Mouse (Mus musculus): Measurements from ENCODE around the gene Hs6st2. TPM values are rescaled to one million over a fixed set of nuclear protein-coding genes. Genes with fewer than 3 reads are reported as not detected.

Gene Hs6st2
- polyA plus RNA-seq, 1 experiment from 2014 or later: 12.4 TPM

DNA sequence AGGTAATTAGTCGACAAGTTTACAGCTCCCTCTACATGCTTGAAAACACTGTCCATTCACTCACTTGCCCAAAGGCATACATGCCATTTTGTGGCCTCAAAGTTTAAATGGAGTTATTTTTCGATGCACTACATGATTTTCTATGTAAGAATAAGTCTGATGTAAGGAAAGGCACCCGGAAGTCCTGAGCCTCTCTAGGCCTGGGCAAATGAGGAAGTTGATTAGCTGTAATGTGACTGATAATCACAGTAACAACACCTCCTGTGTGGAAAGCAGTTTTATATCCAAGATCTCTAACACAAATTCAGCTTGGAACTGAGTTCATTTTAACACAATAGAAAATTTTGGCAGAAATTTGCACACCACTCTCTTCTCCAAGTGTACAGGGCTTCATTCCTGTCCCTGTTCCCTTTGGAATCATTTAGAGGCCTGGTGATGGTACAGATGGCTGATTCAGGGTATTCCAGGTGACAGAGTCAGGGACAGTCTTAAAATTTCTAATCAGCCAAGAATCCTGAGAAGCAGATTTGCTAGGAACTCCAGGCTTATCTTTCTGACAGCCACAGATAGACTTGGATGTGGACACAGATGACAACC lies 38.9 kb downstream of the Hs6st2 start:
- Histone ChIP-seq H3K27ac (no peak overlapping the region), H3K9me3 (no peaks in the 10 kb centered on the region), H3K4me3 (no peak overlapping the region), H3K27me3 (replicated peaks) (no peaks in the 10 kb centered on the region), H3K4me2 (replicated peaks) (no peak overlapping the region), H3K9ac (no peak overlapping the region), H3K4me1 (no peaks in the 10 kb centered on the region), H3K36me3 (no peaks in the 10 kb centered on the region)
- ATAC-seq (ENCODE audit: low FRiP score, low read depth): no peak
- WGBS: 84% methylated on average over 3 of the region's 3 CpGs

GRCm38 (mm10) chrX:51635756-51636155 lies 45.9 kb downstream of the Hs6st2 start:
- ATAC-seq (ENCODE audit: low FRiP score, low read depth): no peak
- Histone ChIP-seq H3K4me2 (replicated peaks) (no peak overlapping the region), H3K4me3 (no peak overlapping the region), H3K27ac (no peak overlapping the region), H3K27me3 (replicated peaks) (no peaks in the 10 kb centered on the region), H3K4me1 (no peaks in the 10 kb centered on the region), H3K36me3 (no peaks in the 10 kb centered on the region), H3K9me3 (no peaks in the 10 kb centered on the region), H3K9ac (no peak overlapping the region)
- 64% methylated on average over 7 of the region's 7 CpGs for WGBS

DNA sequence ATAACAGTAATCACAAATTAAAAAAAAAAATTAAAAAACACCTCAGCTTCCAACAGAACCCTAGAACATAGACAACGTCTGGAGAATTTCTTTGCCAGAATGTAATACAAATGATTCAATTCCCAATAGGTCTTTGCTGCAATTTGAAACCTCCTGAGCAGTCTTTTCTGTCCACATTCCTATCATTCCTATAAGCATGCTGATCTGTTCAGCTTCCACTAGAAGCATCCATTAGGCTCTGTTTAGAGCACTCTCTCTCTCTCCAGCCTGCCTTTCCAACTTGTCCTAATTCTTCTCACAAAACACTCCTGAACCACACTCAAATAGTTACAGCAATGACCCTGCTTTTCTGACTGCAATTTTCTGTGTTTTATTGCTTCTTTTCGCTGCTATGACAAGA lies 50.3 kb downstream of the Hs6st2 start:
- Histone ChIP-seq H3K27ac (no peak overlapping the region), H3K4me3 (no peak overlapping the region), H3K4me1 (no peaks in the 10 kb centered on the region), H3K9me3 (no peaks in the 10 kb centered on the region), H3K9ac (no peak overlapping the region), H3K4me2 (replicated peaks) (no peak overlapping the region), H3K27me3 (replicated peaks) (no peaks in the 10 kb centered on the region), H3K36me3 (no peaks in the 10 kb centered on the region)
- no peak for ATAC-seq (ENCODE audit: low FRiP score, low read depth)
- WGBS: 73% methylated on average over 2 of the region's 2 CpGs

DNA sequence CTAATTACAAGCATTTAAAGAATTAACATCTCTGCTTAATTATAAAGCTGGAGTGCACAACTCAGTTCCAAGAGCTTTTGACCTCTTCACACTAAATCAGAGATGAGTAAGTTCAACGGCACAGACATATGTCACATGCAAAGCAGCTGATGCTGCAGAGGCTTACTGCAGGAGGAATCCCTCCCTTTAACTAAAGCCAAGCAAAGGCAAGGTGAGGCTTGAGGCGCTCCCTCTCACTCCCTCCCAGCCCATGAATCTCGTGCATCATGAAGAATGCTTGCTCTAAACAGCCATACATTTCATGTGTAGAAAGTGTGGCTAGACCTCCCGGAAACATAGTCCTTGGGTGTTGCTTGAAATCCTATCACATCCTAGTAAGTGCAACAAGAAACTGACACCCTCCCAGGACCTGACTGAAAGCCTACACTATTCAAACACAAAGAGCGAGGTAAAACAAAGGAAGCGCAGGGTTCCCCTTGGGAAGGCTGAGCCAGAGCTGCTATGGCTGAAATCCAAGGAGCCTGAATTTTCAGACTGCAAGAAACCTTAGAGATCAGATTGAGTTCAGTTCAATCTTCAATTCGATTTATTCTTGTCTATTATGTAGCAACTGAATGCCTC lies 67.2 kb downstream of the Hs6st2 start:
- H3K27ac ChIP-seq: no peak overlapping the region
- WGBS: 23% methylated on average over 7 of the region's 7 CpGs
- H3K4me1 ChIP-seq: no peaks in the 10 kb centered on the region
- H3K9ac ChIP-seq: no peak overlapping the region
- no peak for ATAC-seq (ENCODE audit: low FRiP score, low read depth)
- no peaks in the 10 kb centered on the region for H3K36me3 ChIP-seq
- H3K9me3 ChIP-seq: no peaks in the 10 kb centered on the region
- H3K4me3 ChIP-seq: no peak overlapping the region
- H3K27me3 ChIP-seq (replicated peaks): no peaks in the 10 kb centered on the region
- no peak overlapping the region for H3K4me2 ChIP-seq (replicated peaks)

DNA sequence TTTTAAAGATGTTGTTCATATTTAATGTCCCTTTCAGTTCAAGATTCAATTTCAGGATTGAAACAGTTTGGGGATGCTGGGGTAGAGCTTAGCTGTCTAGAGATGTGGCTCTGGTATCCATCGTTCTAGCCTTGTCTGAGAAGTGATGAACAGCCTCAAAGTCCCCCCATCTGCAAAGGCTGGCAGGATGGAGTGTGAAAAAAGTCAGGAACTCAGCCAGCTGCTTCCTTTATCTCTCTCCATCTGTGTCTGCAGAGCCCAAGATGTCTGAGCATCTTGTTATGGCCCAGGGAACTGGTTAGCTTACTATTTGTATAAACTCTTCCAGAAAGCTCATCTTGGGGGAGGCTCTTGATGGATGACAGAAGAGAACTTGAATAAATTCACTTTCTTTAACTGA lies 70.9 kb downstream of the Hs6st2 start:
- H3K36me3 ChIP-seq: no peaks in the 10 kb centered on the region
- ATAC-seq (ENCODE audit: low FRiP score, low read depth): no peak
- 56% methylated on average over 1 of the region's 1 CpGs for WGBS
- H3K4me3 ChIP-seq: no peak overlapping the region
- no peaks in the 10 kb centered on the region for H3K9me3 ChIP-seq
- no peak overlapping the region for H3K27ac ChIP-seq
- no peak overlapping the region for H3K9ac ChIP-seq
- no peak overlapping the region for H3K4me2 ChIP-seq (replicated peaks)
- H3K27me3 ChIP-seq (replicated peaks): no peaks in the 10 kb centered on the region
- H3K4me1 ChIP-seq: no peaks in the 10 kb centered on the region

DNA sequence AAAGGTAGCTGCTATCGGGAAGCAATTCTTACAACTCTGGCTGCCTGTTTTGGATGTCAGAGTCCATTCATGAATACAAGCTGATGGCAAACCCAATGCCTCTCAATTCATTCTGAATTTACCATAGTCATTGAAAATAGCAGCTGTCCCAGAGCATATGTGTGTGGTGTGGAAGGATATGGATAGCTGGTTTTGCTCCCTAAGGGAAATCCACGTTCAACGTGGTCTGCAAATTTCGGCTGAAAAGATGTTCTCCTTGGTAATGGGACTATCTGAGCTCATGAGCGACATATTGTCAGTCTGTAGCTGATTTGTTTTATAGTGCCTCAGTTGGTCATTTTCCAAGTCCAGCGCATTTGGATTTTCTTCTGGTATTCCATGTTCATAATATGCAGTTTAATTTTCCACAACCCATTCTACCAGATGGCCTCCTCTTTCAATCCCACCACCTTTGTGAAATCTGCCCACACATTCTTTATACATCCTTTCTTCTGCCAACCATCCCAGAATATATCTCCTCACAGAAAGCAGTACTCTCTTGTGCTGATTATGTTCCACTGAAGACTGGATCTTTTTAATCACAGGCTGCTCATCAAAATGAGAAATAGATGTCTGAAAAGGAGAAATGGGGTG lies 75.3 kb downstream of the Hs6st2 start:
- H3K4me1 ChIP-seq: no peaks in the 10 kb centered on the region
- H3K36me3 ChIP-seq: no peaks in the 10 kb centered on the region
- ATAC-seq (ENCODE audit: low FRiP score, low read depth): no peak
- 89% methylated on average over 6 of the region's 6 CpGs for WGBS
- H3K27me3 ChIP-seq (replicated peaks): no peaks in the 10 kb centered on the region
- no peaks in the 10 kb centered on the region for H3K9me3 ChIP-seq
- H3K4me3 ChIP-seq: no peak overlapping the region
- H3K9ac ChIP-seq: no peak overlapping the region
- no peak overlapping the region for H3K27ac ChIP-seq
- H3K4me2 ChIP-seq (replicated peaks): no peak overlapping the region

DNA sequence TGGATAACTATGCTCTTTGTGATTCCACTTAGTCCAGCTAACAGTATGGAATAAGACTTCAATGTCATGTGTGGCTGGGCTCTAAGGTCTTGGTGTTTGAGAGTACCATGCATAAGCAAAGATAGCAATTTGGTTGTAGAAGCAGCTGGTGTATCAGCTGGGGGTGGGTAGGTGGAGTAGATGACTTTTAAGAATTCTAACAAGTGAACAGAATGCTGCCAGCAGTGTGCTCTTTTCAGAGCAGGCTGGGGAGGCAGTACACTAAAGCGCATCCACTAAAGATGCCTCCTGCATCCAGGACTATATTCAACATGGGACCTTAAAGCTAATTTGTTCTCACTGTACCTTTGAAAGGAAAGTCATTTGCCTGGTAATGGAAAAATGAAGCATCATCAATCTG lies 88.9 kb downstream of the Hs6st2 start:
- Histone ChIP-seq H3K4me2 (replicated peaks) (no peak overlapping the region), H3K4me3 (no peak overlapping the region), H3K36me3 (no peaks in the 10 kb centered on the region), H3K27me3 (replicated peaks) (no peaks in the 10 kb centered on the region), H3K9ac (no peak overlapping the region), H3K9me3 (no peaks in the 10 kb centered on the region), H3K4me1 (no peaks in the 10 kb centered on the region), H3K27ac (no peak overlapping the region)
- WGBS: 94% methylated on average over 1 of the region's 1 CpGs
- ATAC-seq (ENCODE audit: low FRiP score, low read depth): no peak

GRCm38 (mm10) chrX:51590448-51591010 lies 91.1 kb downstream of the Hs6st2 start:
- Histone ChIP-seq H3K36me3 (no peaks in the 10 kb centered on the region), H3K27me3 (replicated peaks) (no peaks in the 10 kb centered on the region), H3K9ac (no peak overlapping the region), H3K9me3 (no peaks in the 10 kb centered on the region), H3K27ac (no peak overlapping the region), H3K4me3 (no peak overlapping the region), H3K4me1 (no peaks in the 10 kb centered on the region), H3K4me2 (replicated peaks) (no peak overlapping the region)
- ATAC-seq (ENCODE audit: low FRiP score, low read depth): no peak
- WGBS: 95% methylated on average over 8 of the region's 8 CpGs

DNA sequence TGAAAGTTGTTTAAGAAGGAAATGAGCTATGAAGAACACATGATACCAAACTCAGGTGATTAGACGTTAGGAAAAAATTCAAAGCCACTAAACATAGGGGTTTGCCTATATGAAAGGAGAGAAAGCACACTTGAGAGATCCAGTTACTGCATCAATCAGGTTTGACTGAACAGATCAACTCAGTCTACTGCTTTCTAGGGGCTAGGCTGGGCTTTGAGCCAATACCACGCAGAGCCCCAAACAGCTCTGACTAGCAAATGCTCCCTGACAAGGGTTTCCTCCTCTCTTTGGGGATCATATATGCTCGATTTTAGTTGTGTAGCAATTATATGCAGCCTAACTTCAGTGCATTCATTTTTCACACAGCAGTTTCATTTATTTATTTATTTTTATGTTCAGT lies 96.2 kb downstream of the Hs6st2 start:
- H3K4me1 ChIP-seq: no peaks in the 10 kb centered on the region
- no peak overlapping the region for H3K9ac ChIP-seq
- H3K36me3 ChIP-seq: no peaks in the 10 kb centered on the region
- no peak for ATAC-seq (ENCODE audit: low FRiP score, low read depth)
- no peak overlapping the region for H3K4me2 ChIP-seq (replicated peaks)
- 81% methylated on average over 3 of the region's 3 CpGs for WGBS
- H3K4me3 ChIP-seq: no peak overlapping the region
- no peak overlapping the region for H3K27ac ChIP-seq
- no peaks in the 10 kb centered on the region for H3K9me3 ChIP-seq
- no peaks in the 10 kb centered on the region for H3K27me3 ChIP-seq (replicated peaks)

- no peak overlapping the region for H3K4me3 ChIP-seq
- H3K4me1 ChIP-seq: no peaks in the 10 kb centered on the region
- H3K4me2 ChIP-seq (replicated peaks): no peak overlapping the region
- 70% methylated on average over 3 of the region's 3 CpGs for WGBS
- no peak overlapping the region for H3K9ac ChIP-seq
- H3K36me3 ChIP-seq: no peaks in the 10 kb centered on the region
- no peaks in the 10 kb centered on the region for H3K9me3 ChIP-seq
- ATAC-seq (ENCODE audit: low FRiP score, low read depth): no peak
- H3K27ac ChIP-seq: no peak overlapping the region
- no peaks in the 10 kb centered on the region for H3K27me3 ChIP-seq (replicated peaks)
Measured at GRCm38 (mm10) chrX:51581704-51582103, 100.0 kb downstream of the Hs6st2 start.

- H3K9ac ChIP-seq: no peak overlapping the region
- no peak overlapping the region for H3K4me2 ChIP-seq (replicated peaks)
- 59% methylated on average over 1 of the region's 1 CpGs for WGBS
- H3K4me1 ChIP-seq: no peaks in the 10 kb centered on the region
- H3K36me3 ChIP-seq: no peaks in the 10 kb centered on the region
- no peaks in the 10 kb centered on the region for H3K27me3 ChIP-seq (replicated peaks)
- H3K9me3 ChIP-seq: no peaks in the 10 kb centered on the region
- no peak for ATAC-seq (ENCODE audit: low FRiP score, low read depth)
- no peak overlapping the region for H3K4me3 ChIP-seq
- no peak overlapping the region for H3K27ac ChIP-seq
Measured at GRCm38 (mm10) chrX:51561880-51562279, 119.8 kb downstream of the Hs6st2 start.

- Histone ChIP-seq H3K36me3 (no peaks in the 10 kb centered on the region), H3K9me3 (no peaks in the 10 kb centered on the region), H3K4me3 (no peak overlapping the region), H3K27ac (no peak overlapping the region), H3K4me2 (replicated peaks) (no peak overlapping the region), H3K27me3 (replicated peaks) (no peaks in the 10 kb centered on the region), H3K9ac (no peak overlapping the region), H3K4me1 (no peaks in the 10 kb centered on the region)
- no peak for ATAC-seq (ENCODE audit: low FRiP score, low read depth)
- 87% methylated on average over 5 of the region's 5 CpGs for WGBS
Measured at GRCm38 (mm10) chrX:51539626-51540025, 142.0 kb downstream of the Hs6st2 start.
